30 mouse cellular contexts compared by ENCODE assay signal in genomic region chr1:58735962-58736361, GRCm38 (mm10). TPM values are rescaled to one million over a fixed set of nuclear protein-coding genes. Genes with fewer than 3 reads are reported as not detected.
DNase-seq lines count a peak whose midpoint lies in the region; ATAC-seq and TF ChIP-seq lines count a peak whose summit lies in the region.
"Had no signal": no experiment of that assay in that cellular context is flagged by ENCODE, and none has a peak within 500 bp of the region (broad histone marks: within the 10 kb centered on the region; RNA-seq: fewer than 3 reads in every experiment).

No protein-coding gene starts in this region.

- intact Hi-C loops in heart, postnatal 25 days (cut with DNase I) = no loop called here

- H3K27ac ChIP-seq in layer of hippocampus, adult 2 months = peak overlapping the region; percentile 91
- H3K27ac ChIP-seq in kidney, embryonic 15.5 days = 0 out of 2 replicates have a peak overlapping the region, but pooled peaks have one; percentile 41
- H3K27ac ChIP-seq: forebrain, embryonic 10.5 days; hindbrain, embryonic 15.5 days; limb, embryonic 13.5 days; liver, embryonic 12.5 days; midbrain, embryonic 13.5 days; stomach, embryonic 15.5 days had no signal

- no peak overlapping the region for H3K4me3 ChIP-seq in layer of hippocampus, adult 2 months
- H3K4me3 ChIP-seq in kidney, embryonic 15.5 days (replicated peaks) = no peak overlapping the region
- no peak overlapping the region for H3K4me3 ChIP-seq in lung, adult 2 months (replicated peaks; ENCODE audit: extremely low read depth, low read depth, low read length)
- H3K4me3 ChIP-seq: forebrain, embryonic 10.5 days; hindbrain, embryonic 15.5 days; limb, embryonic 13.5 days; liver, embryonic 12.5 days; megakaryocyte, embryonic 14.5 days; midbrain, embryonic 13.5 days; stomach, embryonic 15.5 days had no signal

- TF ChIP-seq CTCF in layer of hippocampus, adult 2 months (conservative IDR thresholded peaks at IDR 0.05) = no peak
- no peak for TF ChIP-seq CTCF in lung, adult 2 months (IDR thresholded peaks at IDR 0.05; ENCODE audit: insufficient read depth, low read length)

- WGBS in kidney, embryonic 15.5 days = 80% methylated on average over 7 of the region's 7 CpGs
- WGBS in lung, adult 2 months = 81% methylated on average over 7 of the region's 7 CpGs

- ATAC-seq in kidney, embryonic 15.5 days (replicated peaks; ENCODE audit: low FRiP score) = no peak
- ATAC-seq: forebrain, embryonic 16.5 days; intestine, embryonic 16.5 days; liver, embryonic 12.5 days; midbrain, embryonic 13.5 days had no signal

- peak; percentile 69 for DNase-seq in heart, adult 11 months
- no peak for DNase-seq in heart, postnatal 25 days (ENCODE audit: low spot score)
- no peak for DNase-seq in layer of hippocampus, adult 2 months (ENCODE audit: low spot score in 2 of 2)
- DNase-seq in layer of hippocampus, adult 9-11 months = no peak
- DNase-seq in lung, adult 2 months = no peak
- no peak for DNase-seq in adrenal gland, postnatal 10 days
- DNase-seq: adrenal gland, postnatal 25 days; cerebellum, adult 11 months; cerebellum, postnatal 14 days; gastrocnemius, postnatal 14 days; lung, embryonic 14.5 days; thymus, adult 18-20 months; thymus, postnatal 36 days had no signal

- no peak for TF ChIP-seq POLR2A in lung, adult 2 months (IDR thresholded peaks at IDR 0.05; ENCODE audit: borderline replicate concordance, extremely low read depth, low read depth, low read length)

- H3K27me3 ChIP-seq in kidney, embryonic 15.5 days = no peaks in the 10 kb centered on the region
- H3K27me3 ChIP-seq: hindbrain, embryonic 15.5 days; limb, embryonic 13.5 days; liver, embryonic 12.5 days; megakaryocyte, embryonic 14.5 days; midbrain, embryonic 13.5 days; stomach, embryonic 15.5 days had no signal

- H3K36me3 ChIP-seq in kidney, embryonic 15.5 days = peaks cover 87% of the 10 kb centered on the region

- no peak overlapping the region for H3K9ac ChIP-seq in kidney, embryonic 15.5 days
- H3K9ac ChIP-seq: hindbrain, embryonic 15.5 days; limb, embryonic 13.5 days; liver, embryonic 12.5 days; lung, embryonic 14.5 days; midbrain, embryonic 13.5 days; stomach, embryonic 15.5 days had no signal

- no peak overlapping the region for H3K4me2 ChIP-seq in kidney, embryonic 15.5 days
- H3K4me2 ChIP-seq: hindbrain, embryonic 15.5 days; limb, embryonic 13.5 days; liver, embryonic 12.5 days; lung, embryonic 14.5 days; midbrain, embryonic 13.5 days; stomach, embryonic 15.5 days had no signal

- no peaks in the 10 kb centered on the region for H3K4me1 ChIP-seq in kidney, embryonic 15.5 days
- peaks cover 4% of the 10 kb centered on the region for H3K4me1 ChIP-seq in lung, adult 2 months (ENCODE audit: control insufficient read depth, insufficient read depth, low read length)
- H3K4me1 ChIP-seq: forebrain, embryonic 10.5 days; hindbrain, embryonic 15.5 days; limb, embryonic 13.5 days; liver, embryonic 12.5 days; midbrain, embryonic 13.5 days; stomach, embryonic 15.5 days had no signal

- H3K9me3 ChIP-seq in kidney, embryonic 15.5 days (replicated peaks) = no peaks in the 10 kb centered on the region
- H3K9me3 ChIP-seq: forebrain, embryonic 10.5 days; hindbrain, embryonic 15.5 days; limb, embryonic 13.5 days; liver, embryonic 12.5 days; megakaryocyte, embryonic 14.5 days; midbrain, embryonic 13.5 days; stomach, embryonic 15.5 days had no signal

RNA-seq across cellular contexts. Expression of gene Cflar, which starts 24.7 kb away (rescaled TPM):
- total RNA-seq in heart, postnatal 25 days (2021) = 10 to 100 TPM; 52.1 to 59.3 TPM
- 10 to 100 TPM; 32.9 to 35.2 TPM for total RNA-seq in layer of hippocampus, adult 2 months (2021)
- polyA plus RNA-seq in kidney, embryonic 15.5 days (2015; fragmentation: Nextera tagmentation; extraction: Ambion mirVana) = 45.2 and 48.1 TPM in 2 replicates
- 49.3 and 63.2 TPM in 2 replicates for polyA plus RNA-seq in lung, adult 2 months (2012; rRNA removed)
- 100 to 1,000 TPM; 101 to 102 TPM for total RNA-seq in adrenal gland, postnatal 10 days (2021)

RNA-seq across cellular contexts. Expression of gene Als2cr12, which starts 40.2 kb away (rescaled TPM):
- not detected for total RNA-seq in heart, postnatal 25 days (2021)
- total RNA-seq in layer of hippocampus, adult 2 months (2021) = not detected
- not detected in 2 replicates for polyA plus RNA-seq in kidney, embryonic 15.5 days (2015; fragmentation: Nextera tagmentation; extraction: Ambion mirVana)
- 0.11 and 0.14 TPM in 2 replicates for polyA plus RNA-seq in lung, adult 2 months (2012; rRNA removed)
- 1 to 10 TPM; 4.8 to 6.2 TPM for total RNA-seq in adrenal gland, postnatal 10 days (2021)
- total RNA-seq: gastrocnemius, postnatal 14 days; hematopoietic stem cell, adult 5-6 weeks; layer of hippocampus, adult 8-10 months; left cerebral cortex, postnatal 14 days; MEL; monocyte, adult 5-6 weeks had no signal
- polyA plus RNA-seq: embryonic facial prominence, embryonic 11.5 days; forebrain, embryonic 10.5 days; forebrain, embryonic 16.5 days; heart, embryonic 16.5 days; hindbrain, embryonic 15.5 days; limb, embryonic 13.5 days; liver, embryonic 12.5 days; lung, embryonic 14.5 days; midbrain, embryonic 13.5 days had no signal

RNA-seq across cellular contexts. Expression of gene Casp8, which starts 59.2 kb away (rescaled TPM):
- total RNA-seq in heart, postnatal 25 days (2021) = 1 to 10 TPM; 8.0 to 8.2 TPM
- total RNA-seq in layer of hippocampus, adult 2 months (2021) = 1 to 10 TPM; 1.9 to 2.1 TPM
- 41.3 and 41.8 TPM in 2 replicates for polyA plus RNA-seq in kidney, embryonic 15.5 days (2015; fragmentation: Nextera tagmentation; extraction: Ambion mirVana)
- polyA plus RNA-seq in lung, adult 2 months (2012; rRNA removed) = 5.1 and 8.9 TPM in 2 replicates
- 10 to 100 TPM; 25.9 to 26.3 TPM for total RNA-seq in adrenal gland, postnatal 10 days (2021)

Comparison
In these comparisons a context has a peak if more than half of its experiments do, and no peak if none do; other contexts are left out.
1. RNA of gene Als2cr12, which starts 40.2 kb away (total RNA-seq): 4.8 to 6.2 TPM in adrenal gland, postnatal 10 days; not detected in heart, postnatal 25 days and not detected in layer of hippocampus, adult 2 months; every median in the first group is over 4 times any median in the second.